Mouse (Mus musculus): ENCODE measurements around the gene Rin1.

GRCm38 (mm10) chr19:5032686-5033085 is 17.6 kb upstream of the Rin1 start:
- no peak for TF ChIP-seq CTCF (IDR thresholded peaks at IDR 0.05; ENCODE audit: extremely low read depth, insufficient read depth, low read length)
- no peak for TF ChIP-seq POLR2A (IDR thresholded peaks at IDR 0.05; ENCODE audit: extremely low read depth, insufficient read depth, low read length)

All from cortical plate, adult 2 months (tissue).